Mouse (Mus musculus): Measurements from ENCODE around the gene Hoxb9.

DNA sequence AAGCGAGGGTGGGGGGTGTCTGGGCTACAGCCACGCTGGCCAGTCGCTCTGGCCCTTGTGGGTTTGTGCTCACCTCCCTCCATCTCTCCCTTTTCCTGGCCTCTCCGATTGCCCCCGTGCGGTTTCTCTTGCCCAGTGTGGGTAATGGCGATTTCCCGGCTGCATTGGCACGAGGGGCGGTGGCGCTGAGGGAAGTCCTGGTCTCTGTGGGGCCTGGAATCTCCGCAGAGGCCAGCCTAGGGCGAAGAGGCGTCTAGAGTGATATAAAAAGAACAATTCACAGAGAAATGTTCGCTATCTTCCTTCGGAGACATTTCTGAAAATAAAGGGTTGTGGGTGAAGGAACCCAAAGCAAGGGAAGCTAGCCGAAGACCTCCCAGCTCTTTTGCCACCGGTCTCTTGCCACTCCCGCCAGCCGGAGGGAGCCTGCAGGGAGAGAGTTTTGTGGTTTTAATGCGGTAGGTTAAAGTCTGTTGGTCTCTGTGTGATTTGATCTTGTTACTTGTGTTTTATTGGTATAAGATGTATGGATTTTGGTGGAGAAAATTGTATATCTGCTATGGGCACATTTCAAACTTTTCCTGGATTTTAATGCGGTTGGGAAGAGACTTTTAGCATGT lies 22.2 kb downstream of the Hoxb9 start:
- TF ChIP-seq CTCF (conservative IDR thresholded peaks at IDR 0.05; ENCODE audit: low read length) (no peak), NANOG (IDR thresholded peaks at IDR 0.05; ENCODE audit: borderline replicate concordance, low read length) (no peak)

Measured in E14TG2a.4 (cell line).